10 mouse cellular contexts compared by ENCODE assay signal in genomic region chr1:92787221-92787620, GRCm38 (mm10). TPM values are rescaled to one million over a fixed set of nuclear protein-coding genes. Genes with fewer than 3 reads are reported as not detected.
DNase-seq lines count a peak whose midpoint lies in the region; ATAC-seq and TF ChIP-seq lines count a peak whose summit lies in the region.
"Had no signal": no experiment of that assay in that cellular context is flagged by ENCODE, and none has a peak within 500 bp of the region (broad histone marks: within the 10 kb centered on the region; RNA-seq: fewer than 3 reads in every experiment).

No protein-coding gene starts in this region.

- peaks cover 3% of the 10 kb centered on the region; the same call in 1 of the 2 replicates for H3K4me1 ChIP-seq in lung, postnatal 0 days (ENCODE audit: insufficient read depth, low read depth, low read length)
- H3K4me1 ChIP-seq in lung, adult 2 months (ENCODE audit: control insufficient read depth, insufficient read depth, low read length), result no peaks in the 10 kb centered on the region
- H3K4me1 ChIP-seq in heart, embryonic 11.5 days (ENCODE audit: control insufficient read depth, insufficient read depth, low read length), result peaks cover 30% of the 10 kb centered on the region

- no peak for TF ChIP-seq CTCF in lung, postnatal 0 days (IDR thresholded peaks at IDR 0.05)
- TF ChIP-seq CTCF in lung, adult 2 months (IDR thresholded peaks at IDR 0.05; ENCODE audit: insufficient read depth, low read length), result no peak

- intact Hi-C loops in left cerebral cortex, postnatal 14 days (cut with DNase I), result no loop called here

- H3K9me3 ChIP-seq in lung, postnatal 0 days (ENCODE audit: low read length), result no peaks in the 10 kb centered on the region
- H3K9me3 ChIP-seq in heart, embryonic 11.5 days (replicated peaks; ENCODE audit: control insufficient read depth, low read length), result no peaks in the 10 kb centered on the region
- H3K9me3 ChIP-seq: G1E had no signal

- TF ChIP-seq POLR2A in lung, adult 2 months (IDR thresholded peaks at IDR 0.05; ENCODE audit: borderline replicate concordance, extremely low read depth, low read depth, low read length), result no peak
- no peak for TF ChIP-seq POLR2A in myocyte (IDR thresholded peaks at IDR 0.05; ENCODE audit: insufficient read length, low read depth)

- H3K27me3 ChIP-seq in lung, postnatal 0 days (replicated peaks; ENCODE audit: insufficient read depth, low read length), result no peaks in the 10 kb centered on the region
- peaks cover 9% of the 10 kb centered on the region for H3K27me3 ChIP-seq in heart, embryonic 11.5 days (ENCODE audit: control insufficient read depth, insufficient read depth, low read length)
- no peaks in the 10 kb centered on the region for H3K27me3 ChIP-seq in myocyte (ENCODE audit: control insufficient read depth, insufficient read depth, insufficient read length)

- peak; percentile 25 for DNase-seq in lung, postnatal 0 days (ENCODE audit: low spot score)
- no peak for DNase-seq in lung, adult 2 months
- DNase-seq in cerebellum, postnatal 25 days, result peak; percentile 27 to 52
- DNase-seq in left cerebral cortex, postnatal 14 days (ENCODE audit: low spot score in 2 of 2), result no peak
- no peak for DNase-seq in right cerebral cortex, postnatal 14 days
- no peak for DNase-seq in urinary bladder, postnatal 36 days (ENCODE audit: low spot score in 2 of 2)

- H3ac ChIP-seq in myocyte (ENCODE audit: control insufficient read depth, insufficient read length), result no peak overlapping the region

- TF ChIP-seq EP300 in lung, postnatal 0 days (IDR thresholded peaks at IDR 0.05), result no peak

- no peak overlapping the region for H3K4me3 ChIP-seq in lung, postnatal 0 days (ENCODE audit: low read depth, low read length)
- no peak overlapping the region for H3K4me3 ChIP-seq in lung, adult 2 months (replicated peaks; ENCODE audit: extremely low read depth, low read depth, low read length)
- H3K4me3 ChIP-seq in heart, embryonic 11.5 days (ENCODE audit: low read depth, low read length), result no peak overlapping the region
- H3K4me3 ChIP-seq in myocyte, result no peak overlapping the region
- H3K4me3 ChIP-seq: left cerebral cortex, adult 2 months had no signal

- H3K27ac ChIP-seq in lung, postnatal 0 days (ENCODE audit: low read length), result no peak overlapping the region
- peak overlapping the region; percentile 67; the same call in 1 of the 2 replicates for H3K27ac ChIP-seq in heart, embryonic 11.5 days (ENCODE audit: low read depth, low read length)
- H3K27ac ChIP-seq: left cerebral cortex, adult 2 months had no signal

- ATAC-seq in lung, postnatal 0 days, result peak; percentile 70
- ATAC-seq in heart, embryonic 11.5 days (replicated peaks; ENCODE audit: insufficient number of reproducible peaks, low FRiP score, low TSS enrichment), result peak; percentile 55; the same call in 1 of the 2 replicates

- no peak overlapping the region for H3K4me2 ChIP-seq in lung, postnatal 0 days (replicated peaks; ENCODE audit: low read depth, low read length)
- H3K4me2 ChIP-seq in heart, embryonic 11.5 days, result no peak overlapping the region
- H3K4me2 ChIP-seq in myocyte (ENCODE audit: low read depth), result peak overlapping the region; percentile 64

- H3K36me3 ChIP-seq in lung, postnatal 0 days (ENCODE audit: insufficient read depth, low read length), result no peaks in the 10 kb centered on the region
- H3K36me3 ChIP-seq in heart, embryonic 11.5 days (ENCODE audit: control insufficient read depth, insufficient read depth, low read length), result no peaks in the 10 kb centered on the region
- no peaks in the 10 kb centered on the region for H3K36me3 ChIP-seq in myocyte (ENCODE audit: control insufficient read depth, insufficient read depth)
- H3K36me3 ChIP-seq: G1E had no signal

- no peak overlapping the region for H3K9ac ChIP-seq in lung, postnatal 0 days (replicated peaks; ENCODE audit: low read depth)
- peak overlapping the region; percentile 54; the same call in 1 of the 2 replicates for H3K9ac ChIP-seq in heart, embryonic 11.5 days (ENCODE audit: low read depth, low read length)

- H3K79me2 ChIP-seq in myocyte (ENCODE audit: control insufficient read depth, insufficient read depth), result no peaks in the 10 kb centered on the region

- 50% methylated on average over 8 of the region's 8 CpGs for WGBS in lung, postnatal 0 days
- 53% methylated on average over 8 of the region's 8 CpGs for WGBS in lung, adult 2 months
- 39% methylated on average over 8 of the region's 8 CpGs for WGBS in heart, embryonic 11.5 days (ENCODE audit: insufficient replicate concordance)

TF ChIP-seq in myocyte, 11 proteins besides CTCF, POLR2A, EP300 and RAD21:
- TF ChIP-seq REST (IDR thresholded peaks at IDR 0.05; ENCODE audit: insufficient read depth, insufficient read length), result no peak
- no peak for TF ChIP-seq MAX (IDR thresholded peaks at IDR 0.05; ENCODE audit: low read depth)
- TF ChIP-seq CEBPB (IDR thresholded peaks at IDR 0.05; ENCODE audit: insufficient read depth, poor library complexity, severe bottlenecking), result no peak
- TF ChIP-seq MYOD1 (IDR thresholded peaks at IDR 0.05; ENCODE audit: control insufficient read depth in 1 of 3, insufficient read length in 2 of 3, low read depth in 2 of 3), result peak in 2 of 3 experiments; percentile 91 to 99
- peak; percentile 51 for TF ChIP-seq SRF (IDR thresholded peaks at IDR 0.05; ENCODE audit: control insufficient read depth, insufficient read length, low read depth)
- no peak for TF ChIP-seq POLR2AphosphoS2 (IDR thresholded peaks at IDR 0.05; ENCODE audit: insufficient read length, low read depth)
- peak; percentile 98 for TF ChIP-seq TCF12 (IDR thresholded peaks at IDR 0.05; ENCODE audit: insufficient read depth, poor library complexity, severe bottlenecking)
- TF ChIP-seq E2F4 (IDR thresholded peaks at IDR 0.05; ENCODE audit: insufficient read depth), result no peak
- peak; percentile 97 to 99 (median 97) for TF ChIP-seq MYOG (IDR thresholded peaks at IDR 0.05; ENCODE audit: control insufficient read depth in 1 of 3, insufficient read depth in 1 of 3, insufficient read length in 2 of 3, low read depth in 2 of 3)
- peak; percentile 99 for TF ChIP-seq TCF3 (IDR thresholded peaks at IDR 0.05; ENCODE audit: insufficient read length, low read depth)

RNA-seq across cellular contexts. Expression of gene Gpc1, which starts 44.2 kb away (rescaled TPM):
- 11.0 and 12.5 TPM in 2 replicates for polyA plus RNA-seq in lung, postnatal 0 days (2015; fragmentation: Nextera tagmentation; extraction: Ambion mirVana)
- 23.4 and 23.6 TPM in 2 replicates for polyA plus RNA-seq in lung, adult 2 months (2012; rRNA removed)
- polyA plus RNA-seq in heart, embryonic 11.5 days (2014; fragmentation: Nextera tagmentation; extraction: Ambion mirVana), result 25.9 and 34.3 TPM in 2 replicates
- polyA plus RNA-seq in myocyte (2012; fragmentation: generic; extraction: Trizol), result 930 TPM
- total RNA-seq in left cerebral cortex, postnatal 14 days (2021), result 10 to 100 TPM; 73.9 to 88.5 TPM
- polyA plus RNA-seq: G1E had no signal

Comparison
In these comparisons a context has a peak if more than half of its experiments do, and no peak if none do; other contexts are left out.
1. DNase-seq: peak in lung, postnatal 0 days (single experiment) and cerebellum, postnatal 25 days (2 of 2); none in lung, adult 2 months (single experiment), left cerebral cortex, postnatal 14 days (0 of 2), right cerebral cortex, postnatal 14 days (single experiment) and urinary bladder, postnatal 36 days (0 of 2).
2. RNA of gene Gpc1, which starts 44.2 kb away (polyA plus RNA-seq): 930 TPM in myocyte (single experiment); 25.9 to 34.3 TPM in heart, embryonic 11.5 days, 23.4 to 23.6 TPM in lung, adult 2 months and 11.0 to 12.5 TPM in lung, postnatal 0 days; every median in the first group is over 10 times any median in the second.